Mouse (Mus musculus) neural tube, embryonic 13.5 days (tissue): ENCODE results near the gene Patl2. TPM values are rescaled to one million over a fixed set of nuclear protein-coding genes. Genes with fewer than 3 reads are reported as not detected.

Source experiments
- ATAC-seq: fragments of 200-750 bp; cut with Nextera tagmentation; 2 replicates; pipeline ENCODE4 v1.8.0; 2017; ENCODE audit warnings: low read depth, mild to moderate bottlenecking, moderate TSS enrichment, moderate library complexity
- H3K27ac ChIP-seq: fragments of 300-500 bp; sonication (generic); replicated peaks from 2 replicates; pipeline ENCODE4 v1.5.1; 2015; ENCODE audit warnings: moderate library complexity, mild to moderate bottlenecking, inconsistent platforms
- H3K27me3 ChIP-seq: fragments of 300-500 bp; sonication (generic); 2 replicates; pipeline ENCODE4 v1.6.1; 2015; ENCODE audit warnings: mild to moderate bottlenecking, inconsistent platforms
- H3K36me3 ChIP-seq: fragments of 300-500 bp; sonication (generic); 2 replicates; pipeline ENCODE4 v1.6.1; 2015; ENCODE audit warnings: mild to moderate bottlenecking, inconsistent platforms
- H3K4me1 ChIP-seq: fragments of 300-500 bp; sonication (generic); replicated peaks from 2 replicates; pipeline ENCODE4 v1.6.1; 2015; ENCODE audit warnings: inconsistent platforms
- H3K4me2 ChIP-seq: fragments of 300-500 bp; sonication (generic); 2 replicates; pipeline ENCODE4 v1.6.1; 2015; ENCODE audit warnings: inconsistent platforms, mild to moderate bottlenecking, moderate library complexity
- H3K4me3 ChIP-seq: fragments of 300-500 bp; sonication (generic); 2 replicates; pipeline ENCODE4 v1.5.1; 2015; ENCODE audit warnings: mild to moderate bottlenecking, inconsistent platforms
- H3K9ac ChIP-seq: fragments of 300-500 bp; sonication (generic); 2 replicates; pipeline ENCODE4 v1.6.1; 2015; ENCODE audit warnings: moderate library complexity, mild to moderate bottlenecking, inconsistent platforms
- H3K9me3 ChIP-seq: fragments of 300-500 bp; sonication (generic); 2 replicates; pipeline ENCODE4 v1.6.1; 2016; ENCODE audit warnings: inconsistent platforms
- WGBS: fragments of 180-500 bp; shearing (Covaris S2); methylation state at CpG from one replicate; pipeline ENCODE4 v1.1.7; 2015; 5-methylcytosine and 5-hydroxymethylcytosine counted together
- polyA plus RNA-seq: library from polyadenylated mRNA; unstranded; fragments of >200 nt; fragmentation: Nextera tagmentation; extraction: Ambion mirVana; gene quantifications from 2 replicates; pipeline ENCODE4 v1.2.1, GENCODE M21; 2015

Patl2 gene
- not detected in 2 replicates for polyA plus RNA-seq

- 82% methylated on average over 17 of the region's 17 CpGs for WGBS
- Histone ChIP-seq H3K4me2 (no peak within 1 kb of the TSS), H3K9me3 (no peaks in the 10 kb centered on the region), H3K27ac (no peak within 1 kb of the TSS), H3K9ac (no peak within 1 kb of the TSS), H3K36me3 (no peaks in the 10 kb centered on the region), H3K27me3 (no peaks in the 10 kb centered on the region), H3K4me3 (no peak within 1 kb of the TSS), H3K4me1 (no peaks in the 10 kb centered on the region)
- no peak for ATAC-seq
Observed at GRCm38 (mm10) chr2:122186106-122186505, at the start of gene Patl2, which contains the start of gene Terb2. Gene Patl2, minus strand, starts transcription at chr2:122186189. Gene Terb2, plus strand, starts transcription at chr2:122186272.

- Histone ChIP-seq H3K9ac (no peak overlapping the region), H3K27me3 (no peaks in the 10 kb centered on the region), H3K4me3 (peak overlapping the region; percentile 58), H3K9me3 (no peaks in the 10 kb centered on the region), H3K36me3 (no peaks in the 10 kb centered on the region), H3K27ac (no peak overlapping the region), H3K4me1 (peaks cover 11% of the 10 kb centered on the region; the same call in 1 of the 2 replicates), H3K4me2 (peak overlapping the region; percentile 73)
- ATAC-seq, result no peak
- WGBS, result 88% methylated on average over 2 of the region's 2 CpGs
Observed at GRCm38 (mm10) chr2:122235425-122235824, 49.4 kb upstream of the Patl2 start.

- H3K4me1 ChIP-seq, result peaks cover 11% of the 10 kb centered on the region; the same call in 1 of the 2 replicates
- peak; percentile 96 for ATAC-seq
- peak within 1 kb of the TSS; percentile 58 for H3K4me3 ChIP-seq
- peak within 1 kb of the TSS; percentile 73 for H3K4me2 ChIP-seq
- peak within 1 kb of the TSS; percentile 70 for H3K9ac ChIP-seq
- no peaks in the 10 kb centered on the region for H3K27me3 ChIP-seq
- WGBS, result 1% methylated on average over 35 of the region's 35 CpGs
- no peaks in the 10 kb centered on the region for H3K9me3 ChIP-seq
- H3K27ac ChIP-seq, result peak within 1 kb of the TSS; percentile 76
- no peaks in the 10 kb centered on the region for H3K36me3 ChIP-seq
Observed at GRCm38 (mm10) chr2:122234611-122235288, 48.8 kb upstream of the Patl2 start, which contains the start of gene Sord. Gene Sord, plus strand, starts transcription at chr2:122234749.

GRCm38 (mm10) chr2:122233759-122234557 is 48.0 kb upstream of the Patl2 start:
- peak; percentile 64 for ATAC-seq
- 5% methylated on average over 26 of the region's 26 CpGs for WGBS
- Histone ChIP-seq H3K4me2 (peak overlapping the region; percentile 73), H3K27ac (peak overlapping the region; percentile 76), H3K36me3 (no peaks in the 10 kb centered on the region), H3K4me3 (peak overlapping the region; percentile 58), H3K9ac (peak overlapping the region; percentile 70), H3K4me1 (peaks cover 11% of the 10 kb centered on the region; the same call in 1 of the 2 replicates), H3K27me3 (no peaks in the 10 kb centered on the region), H3K9me3 (no peaks in the 10 kb centered on the region)

GRCm38 (mm10) chr2:122233341-122233740 is 47.4 kb upstream of the Patl2 start:
- Histone ChIP-seq H3K4me2 (peak overlapping the region; percentile 73), H3K9me3 (no peaks in the 10 kb centered on the region), H3K36me3 (no peaks in the 10 kb centered on the region), H3K9ac (no peak overlapping the region), H3K4me3 (no peak overlapping the region), H3K27ac (no peak overlapping the region), H3K4me1 (peaks cover 11% of the 10 kb centered on the region; the same call in 1 of the 2 replicates), H3K27me3 (no peaks in the 10 kb centered on the region)
- ATAC-seq, result no peak
- WGBS, result 58% methylated on average over 5 of the region's 5 CpGs

- H3K4me2 ChIP-seq, result no peak overlapping the region
- peaks cover 11% of the 10 kb centered on the region; the same call in 1 of the 2 replicates for H3K4me1 ChIP-seq
- H3K27me3 ChIP-seq, result no peaks in the 10 kb centered on the region
- no peaks in the 10 kb centered on the region for H3K36me3 ChIP-seq
- no peak for ATAC-seq
- no peak overlapping the region for H3K9ac ChIP-seq
- H3K9me3 ChIP-seq, result no peaks in the 10 kb centered on the region
- 68% methylated on average over 9 of the region's 9 CpGs for WGBS
- no peak overlapping the region for H3K27ac ChIP-seq
- no peak overlapping the region for H3K4me3 ChIP-seq
Observed at GRCm38 (mm10) chr2:122231616-122232015, 45.6 kb upstream of the Patl2 start.

GRCm38 (mm10) chr2:122230395-122230794 is 44.4 kb upstream of the Patl2 start:
- no peak for ATAC-seq

GRCm38 (mm10) chr2:122223654-122224053 is 37.7 kb upstream of the Patl2 start:
- Histone ChIP-seq H3K36me3 (no peaks in the 10 kb centered on the region), H3K9ac (no peak overlapping the region), H3K9me3 (no peaks in the 10 kb centered on the region), H3K27ac (no peak overlapping the region), H3K4me1 (no peaks in the 10 kb centered on the region), H3K4me3 (no peak overlapping the region), H3K4me2 (no peak overlapping the region), H3K27me3 (no peaks in the 10 kb centered on the region)
- ATAC-seq, result no peak

More at GRCm38 (mm10) chr2:122230395-122230794, 44.4 kb upstream of the Patl2 start:
- Histone ChIP-seq H3K4me1 (peaks cover 8% of the 10 kb centered on the region; the same call in 1 of the 2 replicates), H3K36me3 (no peaks in the 10 kb centered on the region), H3K4me2 (no peak overlapping the region), H3K9me3 (no peaks in the 10 kb centered on the region), H3K9ac (no peak overlapping the region), H3K4me3 (no peak overlapping the region), H3K27me3 (no peaks in the 10 kb centered on the region), H3K27ac (no peak overlapping the region)
- WGBS, result 89% methylated on average over 6 of the region's 6 CpGs

GRCm38 (mm10) chr2:122222272-122222671 is 36.3 kb upstream of the Patl2 start:
- Histone ChIP-seq H3K27ac (no peak overlapping the region), H3K9me3 (no peaks in the 10 kb centered on the region), H3K36me3 (no peaks in the 10 kb centered on the region), H3K4me1 (no peaks in the 10 kb centered on the region), H3K4me3 (no peak overlapping the region), H3K4me2 (no peak overlapping the region), H3K27me3 (no peaks in the 10 kb centered on the region), H3K9ac (no peak overlapping the region)
- WGBS, result 89% methylated on average over 5 of the region's 5 CpGs
- ATAC-seq, result no peak

- no peaks in the 10 kb centered on the region for H3K4me1 ChIP-seq
- no peaks in the 10 kb centered on the region for H3K36me3 ChIP-seq
- no peaks in the 10 kb centered on the region for H3K27me3 ChIP-seq
- no peak for ATAC-seq
- no peaks in the 10 kb centered on the region for H3K9me3 ChIP-seq
- H3K4me3 ChIP-seq, result no peak overlapping the region
- no peak overlapping the region for H3K27ac ChIP-seq
- H3K9ac ChIP-seq, result no peak overlapping the region
- 40% methylated on average over 5 of the region's 5 CpGs for WGBS
- H3K4me2 ChIP-seq, result no peak overlapping the region
Observed at GRCm38 (mm10) chr2:122221798-122222197, 35.8 kb upstream of the Patl2 start.

GRCm38 (mm10) chr2:122221378-122221777 is 35.4 kb upstream of the Patl2 start:
- Histone ChIP-seq H3K9me3 (no peaks in the 10 kb centered on the region), H3K27ac (no peak overlapping the region), H3K4me1 (no peaks in the 10 kb centered on the region), H3K36me3 (no peaks in the 10 kb centered on the region), H3K4me3 (no peak overlapping the region), H3K4me2 (no peak overlapping the region), H3K27me3 (no peaks in the 10 kb centered on the region), H3K9ac (no peak overlapping the region)
- no peak for ATAC-seq
- WGBS, result 85% methylated on average over 4 of the region's 4 CpGs

- Histone ChIP-seq H3K9me3 (no peaks in the 10 kb centered on the region), H3K27me3 (no peaks in the 10 kb centered on the region), H3K4me1 (no peaks in the 10 kb centered on the region), H3K27ac (no peak overlapping the region), H3K4me2 (no peak overlapping the region), H3K4me3 (no peak overlapping the region), H3K36me3 (no peaks in the 10 kb centered on the region), H3K9ac (no peak overlapping the region)
- 72% methylated on average over 2 of the region's 2 CpGs for WGBS
- ATAC-seq, result no peak
Observed at GRCm38 (mm10) chr2:122218234-122218633, 32.2 kb upstream of the Patl2 start.
